Mouse (Mus musculus): Measurements from ENCODE around the gene Erc1.

- TF ChIP-seq POLR2A (IDR thresholded peaks at IDR 0.05; ENCODE audit: insufficient read length, low read depth): no peak
- no peak for TF ChIP-seq E2F4 (IDR thresholded peaks at IDR 0.05; ENCODE audit: insufficient read depth)
- no peak for TF ChIP-seq TCF12 (IDR thresholded peaks at IDR 0.05; ENCODE audit: insufficient read depth, poor library complexity, severe bottlenecking)
Observed at GRCm38 (mm10) chr6:119738638-119739375, 109.2 kb downstream of the Erc1 start.
